Mouse (Mus musculus) myocyte (in vitro differentiated cells): ENCODE results near the gene Tnrc6c. TPM values are rescaled to one million over a fixed set of nuclear protein-coding genes. Genes with fewer than 3 reads are reported as not detected.

Experiments
- H3K27me3 ChIP-seq: one replicate; pipeline ENCODE4 v1.6.1; 2011; ENCODE audit not compliant: control insufficient read depth, insufficient read depth, insufficient read length
- H3K36me3 ChIP-seq: one replicate; pipeline ENCODE4 v1.6.1; 2011; ENCODE audit not compliant: control insufficient read depth, insufficient read depth
- H3K4me2 ChIP-seq: one replicate; pipeline ENCODE4 v1.6.1; 2011; ENCODE audit warnings: low read depth, control low read depth
- H3K4me3 ChIP-seq: one replicate; pipeline ENCODE4 v1.5.1; 2011; ENCODE audit warnings: mild to moderate bottlenecking, control low read depth, moderate library complexity
- H3K79me2 ChIP-seq: one replicate; pipeline ENCODE4 v1.6.1; 2011; ENCODE audit not compliant: control insufficient read depth, insufficient read depth
- H3ac ChIP-seq: one replicate; pipeline ENCODE4 v1.6.1; 2011; ENCODE audit not compliant: control insufficient read depth, insufficient read length
- CEBPB ChIP-seq: IDR thresholded peaks from 2 replicates; pipeline ENCODE4 v1.6.1; 2011; ENCODE audit warnings: mild to moderate bottlenecking, moderate library complexity; ENCODE audit not compliant: poor library complexity, insufficient read depth, severe bottlenecking
- E2F4 ChIP-seq: IDR thresholded peaks from one replicate; pipeline ENCODE4 v1.6.1; 2011; ENCODE audit warnings: mild to moderate bottlenecking, control low read depth, moderate library complexity; ENCODE audit not compliant: insufficient read depth
- MAX ChIP-seq: IDR thresholded peaks from one replicate; pipeline ENCODE4 v1.6.1; 2011; ENCODE audit warnings: low read depth, mild to moderate bottlenecking, control low read depth
- MYOD1 ChIP-seq, 3 experiments: IDR thresholded peaks; one replicate each; pipeline ENCODE4 v1.6.1; 2011; ENCODE audit warnings: control low read depth in 2 of 3, low read depth in 2 of 3, mild to moderate bottlenecking in 2 of 3, moderate library complexity in 1 of 3; ENCODE audit not compliant: insufficient read length in 2 of 3, control insufficient read depth in 1 of 3
- MYOG ChIP-seq, 3 experiments: IDR thresholded peaks; one replicate each; pipeline ENCODE4 v1.6.1; 2011; ENCODE audit warnings: control low read depth in 2 of 3, low read depth in 2 of 3, mild to moderate bottlenecking in 2 of 3; ENCODE audit not compliant: insufficient read length in 2 of 3, control insufficient read depth in 1 of 3, insufficient read depth in 1 of 3
- POLR2A ChIP-seq: IDR thresholded peaks from one replicate; pipeline ENCODE4 v1.6.1; 2011; ENCODE audit warnings: low read depth, mild to moderate bottlenecking, control low read depth, moderate library complexity; ENCODE audit not compliant: insufficient read length
- POLR2AphosphoS2 ChIP-seq: IDR thresholded peaks from one replicate; pipeline ENCODE4 v1.6.1; 2011; ENCODE audit warnings: low read depth, control low read depth; ENCODE audit not compliant: insufficient read length
- REST ChIP-seq: IDR thresholded peaks from one replicate; pipeline ENCODE4 v1.6.1; 2011; ENCODE audit warnings: mild to moderate bottlenecking, control low read depth, moderate library complexity; ENCODE audit not compliant: insufficient read depth, insufficient read length
- SRF ChIP-seq: IDR thresholded peaks from one replicate; pipeline ENCODE4 v1.6.1; 2011; ENCODE audit warnings: low read depth; ENCODE audit not compliant: control insufficient read depth, insufficient read length
- TCF12 ChIP-seq: IDR thresholded peaks from one replicate; pipeline ENCODE4 v1.6.1; 2011; ENCODE audit warnings: mild to moderate bottlenecking, control low read depth; ENCODE audit not compliant: poor library complexity, insufficient read depth, severe bottlenecking
- TCF3 ChIP-seq: IDR thresholded peaks from one replicate; pipeline ENCODE4 v1.6.1; 2011; ENCODE audit warnings: low read depth, control low read depth; ENCODE audit not compliant: insufficient read length
- USF1 ChIP-seq: IDR thresholded peaks from one replicate; pipeline ENCODE4 v1.6.1; 2011; ENCODE audit warnings: low read depth, mild to moderate bottlenecking, control low read depth, moderate library complexity
- polyA plus RNA-seq: library from polyadenylated mRNA; unstranded; fragments of >200 nt; fragmentation: generic; extraction: Trizol; gene quantifications from one replicate; pipeline ENCODE4 v1.2.1, GENCODE M21; 2012; ENCODE audit warnings: missing spikeins

The Tnrc6c gene
- polyA plus RNA-seq, 1 experiment: 7.4 TPM

GRCm38 (mm10) chr11:117677111-117677510 is 23.0 kb downstream of the Tnrc6c start:
- no peak for TF ChIP-seq TCF3
- no peak for TF ChIP-seq MYOG (IDR thresholded peaks at IDR 0.05; ENCODE audit: control insufficient read depth in 1 of 3, insufficient read depth in 1 of 3, insufficient read length in 2 of 3, low read depth in 2 of 3)
- TF ChIP-seq CEBPB: no peak
- no peak for TF ChIP-seq USF1
- no peak for TF ChIP-seq TCF12
- TF ChIP-seq REST: no peak
- TF ChIP-seq POLR2A: no peak
- no peak for TF ChIP-seq MYOD1 (IDR thresholded peaks at IDR 0.05; ENCODE audit: control insufficient read depth in 1 of 3, insufficient read length in 2 of 3, low read depth in 2 of 3)
- TF ChIP-seq SRF: no peak
- TF ChIP-seq POLR2AphosphoS2: no peak
- TF ChIP-seq E2F4: no peak
- TF ChIP-seq MAX: no peak
- H3K36me3 ChIP-seq: no peaks in the 10 kb centered on the region
- peaks cover 86% of the 10 kb centered on the region for H3K79me2 ChIP-seq
- no peak overlapping the region for H3K4me3 ChIP-seq
- H3K27me3 ChIP-seq: no peaks in the 10 kb centered on the region
- H3ac ChIP-seq: no peak overlapping the region
- no peak overlapping the region for H3K4me2 ChIP-seq

DNA sequence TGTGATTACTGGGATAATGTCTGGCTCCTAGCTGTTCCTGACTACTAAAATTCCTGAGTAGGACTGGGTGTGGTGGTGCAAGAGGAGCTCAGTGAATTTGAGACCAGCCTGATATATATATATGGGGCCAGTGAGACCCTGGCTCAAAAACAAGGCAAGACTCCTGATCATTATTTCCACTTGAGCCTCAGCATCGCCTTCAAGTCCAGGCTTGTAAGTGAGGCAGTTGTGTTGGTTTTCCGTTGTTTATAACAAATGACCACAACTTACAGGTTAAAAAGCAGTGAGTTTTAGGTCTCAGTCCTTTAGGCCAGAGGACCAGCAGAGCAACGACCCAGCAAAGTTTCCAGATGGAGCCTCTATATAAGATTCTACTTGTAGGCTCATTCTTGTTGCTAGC is 23.5 kb downstream of the Tnrc6c start:
- TF ChIP-seq CEBPB (no peak), SRF (no peak), REST (no peak), MYOD1 (IDR thresholded peaks at IDR 0.05; ENCODE audit: control insufficient read depth in 1 of 3, insufficient read length in 2 of 3, low read depth in 2 of 3) (no peak), POLR2A (no peak), E2F4 (no peak), TCF3 (no peak), MYOG (IDR thresholded peaks at IDR 0.05; ENCODE audit: control insufficient read depth in 1 of 3, insufficient read depth in 1 of 3, insufficient read length in 2 of 3, low read depth in 2 of 3) (no peak), USF1 (no peak), MAX (no peak), TCF12 (no peak), POLR2AphosphoS2 (no peak)
- Histone ChIP-seq H3K79me2 (peaks cover 87% of the 10 kb centered on the region), H3K4me3 (no peak overlapping the region), H3K4me2 (no peak overlapping the region), H3K36me3 (no peaks in the 10 kb centered on the region), H3ac (no peak overlapping the region), H3K27me3 (no peaks in the 10 kb centered on the region)

DNA sequence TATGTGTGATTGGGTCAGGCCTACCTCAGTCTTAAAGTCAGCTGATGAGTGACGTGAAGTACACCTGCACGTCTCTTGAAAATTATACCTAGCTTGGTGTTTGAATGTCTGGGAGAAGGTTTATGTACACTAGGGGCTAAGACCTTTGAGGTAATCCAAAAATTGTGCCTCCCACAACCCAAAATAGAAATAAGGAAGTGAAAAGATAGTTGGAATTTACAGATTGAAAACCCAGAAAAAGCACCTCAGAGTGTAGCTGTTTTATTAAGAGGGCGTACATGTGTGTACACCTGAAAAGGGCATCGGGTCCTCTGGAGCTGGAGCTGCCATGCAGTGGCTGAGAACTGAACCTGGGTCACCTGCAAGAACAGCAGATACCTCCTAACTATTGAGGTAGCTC is 24.1 kb downstream of the Tnrc6c start:
- TF ChIP-seq REST (no peak), CEBPB (no peak), USF1 (no peak), POLR2AphosphoS2 (no peak), E2F4 (no peak), TCF12 (no peak), TCF3 (no peak), MYOG (IDR thresholded peaks at IDR 0.05; ENCODE audit: control insufficient read depth in 1 of 3, insufficient read depth in 1 of 3, insufficient read length in 2 of 3, low read depth in 2 of 3) (no peak), POLR2A (no peak)
- H3K36me3 ChIP-seq: no peaks in the 10 kb centered on the region
- no peaks in the 10 kb centered on the region for H3K27me3 ChIP-seq

DNA sequence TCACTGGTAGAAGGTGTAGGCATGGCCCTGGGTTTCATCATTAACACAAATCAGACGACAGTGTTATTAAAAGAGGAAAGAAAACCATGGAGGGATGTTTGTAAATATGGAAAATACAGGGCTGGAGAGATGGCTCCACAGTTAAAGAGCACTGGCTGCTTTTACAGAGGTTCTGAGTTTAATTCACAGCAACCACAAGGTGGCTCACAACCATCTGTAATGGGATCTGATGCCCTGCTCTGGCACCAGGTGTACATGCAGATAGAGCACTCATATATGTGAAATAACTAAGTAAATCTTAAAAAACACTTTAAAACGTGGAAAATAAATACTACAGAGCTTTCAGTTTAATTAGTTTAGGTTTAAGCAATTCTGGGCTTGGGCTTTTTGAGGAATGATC is 24.7 kb downstream of the Tnrc6c start:
- Histone ChIP-seq H3K4me2 (no peak overlapping the region), H3K79me2 (peaks cover 83% of the 10 kb centered on the region), H3ac (no peak overlapping the region), H3K27me3 (no peaks in the 10 kb centered on the region), H3K4me3 (no peak overlapping the region), H3K36me3 (no peaks in the 10 kb centered on the region)
- TF ChIP-seq TCF12 (no peak), POLR2AphosphoS2 (no peak), POLR2A (no peak), E2F4 (no peak), CEBPB (no peak)

More for the DNA sequence above, 24.1 kb downstream of the Tnrc6c start:
- H3ac ChIP-seq: no peak overlapping the region
- no peak overlapping the region for H3K4me3 ChIP-seq
- H3K4me2 ChIP-seq: no peak overlapping the region
- H3K79me2 ChIP-seq: peaks cover 88% of the 10 kb centered on the region

DNA sequence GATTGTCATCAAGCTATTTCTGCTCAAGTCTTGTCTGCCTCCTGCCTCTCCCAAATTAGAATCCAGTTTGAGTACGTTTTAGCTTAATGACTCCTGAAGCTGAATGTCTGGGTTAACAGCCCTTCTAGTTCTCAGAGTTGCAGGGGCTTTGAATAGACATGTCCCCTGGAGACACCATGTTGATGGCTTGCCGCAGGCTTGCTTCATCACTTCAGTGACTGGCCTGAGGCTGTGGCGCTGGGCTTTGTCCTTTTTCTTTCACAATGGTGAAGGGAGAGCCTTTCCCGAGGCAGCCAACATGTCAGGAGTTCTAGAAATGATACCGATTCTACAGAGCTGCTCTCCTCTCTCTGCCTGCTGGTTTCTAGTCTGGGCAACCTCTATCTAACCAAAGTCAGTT is 30.6 kb downstream of the Tnrc6c start:
- H3K4me2 ChIP-seq: no peak overlapping the region
- H3K4me3 ChIP-seq: no peak overlapping the region
- H3K27me3 ChIP-seq: no peaks in the 10 kb centered on the region
- TF ChIP-seq MAX (no peak), E2F4 (no peak), USF1 (no peak), REST (no peak), POLR2AphosphoS2 (no peak), SRF (no peak), MYOD1 (IDR thresholded peaks at IDR 0.05; ENCODE audit: control insufficient read depth in 1 of 3, insufficient read length in 2 of 3, low read depth in 2 of 3) (no peak), MYOG (IDR thresholded peaks at IDR 0.05; ENCODE audit: control insufficient read depth in 1 of 3, insufficient read depth in 1 of 3, insufficient read length in 2 of 3, low read depth in 2 of 3) (no peak), CEBPB (no peak), TCF12 (no peak)
- no peak overlapping the region for H3ac ChIP-seq
- peaks cover 84% of the 10 kb centered on the region for H3K79me2 ChIP-seq
- H3K36me3 ChIP-seq: no peaks in the 10 kb centered on the region
